Mouse (Mus musculus): ENCODE data around the gene Sema3g. TPM values are rescaled to one million over a fixed set of nuclear protein-coding genes. Genes with fewer than 3 reads are reported as not detected.

The Sema3g gene
- total RNA-seq, 2 experiments from 2014 or later, result 7.0 to 8.3 TPM

DNA sequence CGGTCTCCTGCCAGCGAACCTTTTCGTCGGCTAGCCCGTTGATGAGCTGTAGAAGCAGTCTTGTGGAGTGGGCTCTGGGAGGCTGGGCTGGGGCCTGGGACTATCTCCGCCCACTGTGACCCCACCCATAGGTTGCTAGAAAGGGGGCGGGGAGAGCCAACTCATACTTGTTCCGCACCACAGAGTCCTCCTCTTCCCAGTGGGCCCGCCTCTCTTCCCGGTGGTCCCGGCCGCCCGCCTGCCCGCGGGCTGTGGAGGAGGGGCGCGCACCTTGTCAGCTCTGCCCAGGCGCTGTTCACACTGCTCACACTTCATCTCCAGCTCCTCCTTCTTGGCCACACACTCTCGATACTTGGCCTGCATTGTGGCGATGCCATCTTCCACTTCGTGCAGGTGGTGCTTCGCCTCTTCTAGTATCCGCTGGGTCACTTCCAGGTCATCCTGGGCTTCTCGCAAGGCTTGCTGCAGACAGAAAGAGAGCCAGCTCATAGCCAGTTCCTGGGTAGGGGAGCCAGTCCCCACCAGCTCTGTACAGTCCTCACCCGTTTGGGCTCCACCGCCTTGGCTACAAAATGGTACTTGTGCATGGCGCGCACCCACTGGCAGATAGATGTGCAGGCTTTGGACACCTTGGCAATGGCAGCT lies 51.9 kb downstream of the Sema3g start:
- peak overlapping the region; percentile 51 for H3K4me3 ChIP-seq
- peak; percentile 31 for DNase-seq
- intact Hi-C loops (cut with DNase I), result loop anchor here (5.0 kb wide), 1 partner anchor 63 kb away; no protein-coding TSS in a partner anchor
- H3K27ac ChIP-seq, result no peak overlapping the region
- TF ChIP-seq CTCF (IDR thresholded peaks at IDR 0.05), result no peak

DNA sequence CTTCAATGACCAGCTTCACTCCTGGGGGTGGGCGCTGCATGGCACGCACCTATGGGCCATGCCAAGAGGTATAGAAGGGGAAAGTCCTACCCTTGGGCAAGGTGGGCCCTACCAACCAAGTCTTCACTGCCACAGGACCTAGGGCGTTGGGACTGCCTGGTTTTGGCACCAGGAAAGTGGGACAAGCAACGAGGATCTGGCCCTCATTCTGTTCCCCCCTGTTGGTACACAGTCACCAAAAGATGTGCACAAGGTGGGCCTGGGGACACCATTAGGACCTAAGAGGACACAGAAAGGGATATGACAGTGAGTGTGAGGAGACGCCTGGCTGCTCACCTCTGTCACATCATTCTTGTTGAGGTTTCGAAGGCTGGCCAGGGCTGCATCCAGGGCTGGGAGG lies 53.5 kb downstream of the Sema3g start:
- intact Hi-C loops (cut with DNase I), result loop anchor here (5.0 kb wide), 1 partner anchor 61 kb away; no protein-coding TSS in a partner anchor
- Histone ChIP-seq H3K27ac (no peak overlapping the region), H3K4me3 (no peak overlapping the region)
- no peak for TF ChIP-seq CTCF (IDR thresholded peaks at IDR 0.05)
- no peak for DNase-seq

DNA sequence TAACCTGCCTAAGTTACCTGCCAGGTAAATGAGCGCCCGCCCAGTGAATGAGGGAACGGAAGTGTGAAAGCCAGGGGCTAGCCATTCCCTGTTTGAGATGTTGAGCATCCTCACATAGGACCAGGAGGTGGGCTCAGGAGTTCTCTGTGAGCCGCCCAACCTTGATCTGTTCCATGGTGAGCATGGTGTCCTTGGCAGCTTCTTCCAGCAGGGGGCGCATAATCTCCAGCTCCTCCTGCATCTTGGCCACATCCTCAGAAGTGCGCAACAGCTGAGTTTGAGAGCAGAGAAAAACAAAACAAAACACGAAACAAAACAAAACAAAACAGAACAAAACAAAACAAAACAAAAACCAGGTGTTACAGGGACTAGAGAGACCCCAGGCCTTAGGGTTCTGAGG lies 54.5 kb downstream of the Sema3g start:
- peak; percentile 83 for DNase-seq
- intact Hi-C loops (cut with DNase I), result loop anchor here (1.0 to 5.0 kb wide), 2 partner anchors 60 to 199 kb away; no protein-coding TSS in a partner anchor
- H3K27ac ChIP-seq, result no peak overlapping the region
- TF ChIP-seq CTCF (IDR thresholded peaks at IDR 0.05), result peak; percentile 88
- no peak overlapping the region for H3K4me3 ChIP-seq

Other genes with a start within 250 kb of the Sema3g start
- 10 to 100 TPM in 1 of 2 experiments, 1 to 10 TPM in 1; 9.0 to 13.6 TPM for gene Glt8d1, start 216.5 kb upstream of the Sema3g start, total RNA-seq (2021)
- 100 to 1,000 TPM; 129 to 130 TPM for gene Spcs1, start 216.2 kb upstream of the Sema3g start, total RNA-seq (2021)
- gene Pbrm1, start 198.7 kb upstream of the Sema3g start, total RNA-seq (2021), result 10 to 100 TPM; 45.3 to 49.8 TPM
- gene Gnl3, start 198.7 kb upstream of the Sema3g start, total RNA-seq (2021), result 10 to 100 TPM; 28.4 to 33.4 TPM
- gene Smim4, start 88.9 kb upstream of the Sema3g start, total RNA-seq (2021), result 10 to 100 TPM; 33.4 to 36.1 TPM
- gene Nt5dc2, start 86.8 kb upstream of the Sema3g start, total RNA-seq (2021), result 1 to 10 TPM; 1.2 to 1.7 TPM
- gene Stab1, start 49.2 kb upstream of the Sema3g start, total RNA-seq (2021), result 10 to 100 TPM; 14.0 to 16.5 TPM
- 1,000 to 10,000 TPM in 1 of 2 experiments, 100 to 1,000 TPM in 1; 386 to 1,185 TPM for gene Tnnc1, start 9.5 kb upstream of the Sema3g start, total RNA-seq (2021)
- 10 to 100 TPM; 60.8 to 70.3 TPM for gene Nisch, start 914 bp upstream of the Sema3g start, total RNA-seq (2021)
- gene Phf7, start 33.5 kb downstream of the Sema3g start, total RNA-seq (2021), result 1 to 10 TPM; 7.3 to 8.9 TPM
- gene Bap1, start 33.6 kb downstream of the Sema3g start, total RNA-seq (2021), result 10 to 100 TPM; 46.7 to 48.0 TPM
- gene Dnah1, start 106.0 kb downstream of the Sema3g start, total RNA-seq (2021), result under 1 TPM; 0.03 to 0.08 TPM
- gene Capn7, start 118.8 kb downstream of the Sema3g start, total RNA-seq (2021), result 10 to 100 TPM; 29.4 to 33.6 TPM
- 10 to 100 TPM; 55.1 to 58.5 TPM for gene Sh3bp5, start 218.2 kb downstream of the Sema3g start, total RNA-seq (2021)